Mouse (Mus musculus): Measurements from ENCODE around the gene Ppp1r3f.

Ppp1r3f gene

DNA sequence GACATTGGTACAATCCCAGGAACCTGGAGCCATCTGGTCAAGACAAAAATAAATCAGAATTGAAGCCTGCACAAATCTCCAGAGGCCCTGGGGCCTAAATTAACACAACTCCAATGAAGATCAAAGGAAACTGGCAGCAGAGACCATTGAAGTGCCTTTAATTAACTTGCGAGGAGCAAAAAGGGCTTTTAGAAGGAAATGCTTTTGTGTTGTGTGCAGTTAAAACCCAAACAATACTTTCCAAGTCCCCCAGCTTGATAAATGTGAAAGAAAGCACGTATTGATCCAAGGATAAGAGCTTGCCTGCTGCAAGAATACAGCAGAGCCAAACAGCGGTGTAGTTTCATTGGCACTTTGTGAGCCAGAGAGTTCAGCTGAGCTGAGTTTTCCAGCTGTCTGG lies 49.1 kb downstream of the Ppp1r3f start:
- no peak for DNase-seq
